Mouse (Mus musculus) gastrocnemius, postnatal 10 days (tissue): ENCODE measurements at regions not wholly inside any gene's neighbourhood (a gene's known extent, or its start where the extent isn't known, plus 50 kb on each side); places are given as distances from the start of the nearest gene placed in this dataset.

Experiments
- DNase-seq: peaks from one replicate; pipeline ENCODE4 v3.0.0; 2021; ENCODE audit warnings: mixed read lengths

GRCm38 (mm10) chr7:135767493-135767892 lies 51.3 kb upstream of the Mki67 start:
- DNase-seq: no peak

- DNase-seq: no peak
These were observed 51.9 kb upstream of the Mki67 start for GRCm38 (mm10) chr7:135768064-135768463.

GRCm38 (mm10) chr7:135768592-135768991 lies 52.4 kb upstream of the Mki67 start:
- DNase-seq: peak; percentile 94

- no peak for DNase-seq
These were observed 53.0 kb upstream of the Mki67 start for GRCm38 (mm10) chr7:135769082-135769673.

- peak; percentile 12 for DNase-seq
These were observed 53.9 kb upstream of the Mki67 start for GRCm38 (mm10) chr7:135770051-135770450.

- DNase-seq: no peak
These were observed 59.8 kb upstream of the Mki67 start for GRCm38 (mm10) chr7:135775832-135776433.

- DNase-seq: no peak
These were observed 74.0 kb upstream of the Mki67 start for GRCm38 (mm10) chr7:135790167-135790566.

- DNase-seq: peak; percentile 82
These were observed 74.8 kb upstream of the Mki67 start for GRCm38 (mm10) chr7:135790978-135791377.

- DNase-seq: no peak
These were observed 76.0 kb upstream of the Mki67 start for GRCm38 (mm10) chr7:135791953-135792690.

- DNase-seq: peak; percentile 45
These were observed 76.8 kb upstream of the Mki67 start for GRCm38 (mm10) chr7:135792918-135793317.

- no peak for DNase-seq
These were observed 78.1 kb upstream of the Mki67 start for GRCm38 (mm10) chr7:135794238-135794637.

- no peak for DNase-seq
These were observed 78.5 kb upstream of the Mki67 start for GRCm38 (mm10) chr7:135794679-135795078.

GRCm38 (mm10) chr7:135798441-135798840 lies 82.3 kb upstream of the Mki67 start:
- no peak for DNase-seq

- peak; percentile 16 for DNase-seq
These were observed 86.5 kb upstream of the Mki67 start for GRCm38 (mm10) chr7:135802598-135803121.

GRCm38 (mm10) chr7:135804730-135805129 lies 88.6 kb upstream of the Mki67 start:
- DNase-seq: no peak

- no peak for DNase-seq
These were observed 90.0 kb upstream of the Mki67 start for GRCm38 (mm10) chr7:135806139-135806538.

- no peak for DNase-seq
These were observed 90.5 kb upstream of the Mki67 start for GRCm38 (mm10) chr7:135806673-135807072.

- DNase-seq: no peak
These were observed 93.0 kb upstream of the Mki67 start for GRCm38 (mm10) chr7:135809167-135809566.

- no peak for DNase-seq
These were observed 93.7 kb upstream of the Mki67 start for GRCm38 (mm10) chr7:135809751-135810379.

- no peak for DNase-seq
These were observed 94.8 kb upstream of the Mki67 start for GRCm38 (mm10) chr7:135810971-135811370.

- no peak for DNase-seq
These were observed 97.5 kb upstream of the Mki67 start for GRCm38 (mm10) chr7:135813616-135814015.

- no peak for DNase-seq
These were observed 100.0 kb upstream of the Mki67 start for GRCm38 (mm10) chr7:135816191-135816590.

GRCm38 (mm10) chr7:135817868-135818267 lies 101.7 kb upstream of the Mki67 start:
- DNase-seq: no peak
